Mouse (Mus musculus) T-helper 17 cell (primary cell): ENCODE measurements around the gene Dnajc27.

Source experiments
- in situ Hi-C, 2 experiments: fragments of 300-600 bp; cut with MboI, MseI; formaldehyde crosslinking; loops; 1 replicate in 1 of 2; 2 replicates in 1 of 2; pipeline ENCODE4 v1.15.1; 2025; ENCODE audit warnings: high pct_unique_total_duplicates in 2 of 2

The Dnajc27 gene

GRCm38 (mm10) chr12:4082132-4083001 lies at the start of gene Dnajc27:
TSS of gene Dnajc27 (plus strand) at chr12:4082583.
- in situ Hi-C loops = loop anchor here in 1 of 2 experiments (5.0 kb wide), 1 partner anchor 100 kb away; no protein-coding TSS in a partner anchor

- in situ Hi-C loops = loop anchor here in 1 of 2 experiments (5.0 kb wide), 1 partner anchor 106 kb away; no protein-coding TSS in a partner anchor
Measured at GRCm38 (mm10) chr12:4036157-4036556, 46.2 kb upstream of the Dnajc27 start.

GRCm38 (mm10) chr12:4037511-4037910 lies 44.9 kb upstream of the Dnajc27 start:
- in situ Hi-C loops = loop anchor here in 1 of 2 experiments (5.0 kb wide), 1 partner anchor 105 kb away; no protein-coding TSS in a partner anchor

GRCm38 (mm10) chr12:4038061-4039041 lies 44.0 kb upstream of the Dnajc27 start, which contains the start of gene Efr3b:
TSS of gene Efr3b (minus strand) at chr12:4038915.
- in situ Hi-C loops = loop anchor here in 1 of 2 experiments (5.0 kb wide), 1 partner anchor 104 kb away; no protein-coding TSS in a partner anchor

- in situ Hi-C loops = loop anchor here in 1 of 2 experiments (5.0 kb wide), 1 partner anchor 103 kb away; no protein-coding TSS in a partner anchor
Measured at GRCm38 (mm10) chr12:4039046-4039445, 43.3 kb upstream of the Dnajc27 start.

GRCm38 (mm10) chr12:4042411-4042810 lies 40.0 kb upstream of the Dnajc27 start:
- in situ Hi-C loops = no loop called here

GRCm38 (mm10) chr12:4045992-4046391 lies 36.4 kb upstream of the Dnajc27 start:
- in situ Hi-C loops = no loop called here

GRCm38 (mm10) chr12:4048031-4048430 lies 34.4 kb upstream of the Dnajc27 start:
- in situ Hi-C loops = no loop called here

GRCm38 (mm10) chr12:4050861-4051425 lies 31.4 kb upstream of the Dnajc27 start:
- in situ Hi-C loops = no loop called here

GRCm38 (mm10) chr12:4053643-4054042 lies 28.7 kb upstream of the Dnajc27 start:
- in situ Hi-C loops = no loop called here

- in situ Hi-C loops = no loop called here
Measured at GRCm38 (mm10) chr12:4054845-4055244, 27.5 kb upstream of the Dnajc27 start.

GRCm38 (mm10) chr12:4058321-4058720 lies 24.1 kb upstream of the Dnajc27 start:
- in situ Hi-C loops = no loop called here

- in situ Hi-C loops = no loop called here
Measured at GRCm38 (mm10) chr12:4059683-4060082, 22.7 kb upstream of the Dnajc27 start.

- in situ Hi-C loops = no loop called here
Measured at GRCm38 (mm10) chr12:4065498-4065897, 16.9 kb upstream of the Dnajc27 start.

- in situ Hi-C loops = no loop called here
Measured at GRCm38 (mm10) chr12:4065944-4066343, 16.4 kb upstream of the Dnajc27 start.

- in situ Hi-C loops = no loop called here
Measured at GRCm38 (mm10) chr12:4066681-4067459, 15.5 kb upstream of the Dnajc27 start.

GRCm38 (mm10) chr12:4068551-4068950 lies 13.8 kb upstream of the Dnajc27 start:
- in situ Hi-C loops = no loop called here

- in situ Hi-C loops = no loop called here
Measured at GRCm38 (mm10) chr12:4071671-4072070, 10.7 kb upstream of the Dnajc27 start.

GRCm38 (mm10) chr12:4075407-4075806 lies 7.0 kb upstream of the Dnajc27 start:
- in situ Hi-C loops = loop anchor here (5.0 kb wide), 2 partner anchors 93 to 148 kb away; no protein-coding TSS in a partner anchor

- in situ Hi-C loops = loop anchor here (5.0 kb wide), 2 partner anchors 94 to 149 kb away; no protein-coding TSS in a partner anchor
Measured at GRCm38 (mm10) chr12:4076383-4076782, 6.0 kb upstream of the Dnajc27 start.
